Mouse (Mus musculus): ENCODE measurements around the gene Ifitm3. TPM values are rescaled to one million over a fixed set of nuclear protein-coding genes. Genes with fewer than 3 reads are reported as not detected.

Ifitm3 gene
- polyA plus RNA-seq (2015; fragmentation: Nextera tagmentation; extraction: Ambion mirVana): 238 and 246 TPM in 2 replicates

- peak within 1 kb of the TSS; percentile 50 for H3K4me3 ChIP-seq
- peaks cover 29% of the 10 kb centered on the region for H3K4me1 ChIP-seq
- H3K27me3 ChIP-seq: no peaks in the 10 kb centered on the region
- no peaks in the 10 kb centered on the region for H3K36me3 ChIP-seq
- peak; percentile 27; the same call in 1 of the 2 replicates for ATAC-seq (ENCODE audit: borderline replicate concordance, extremely low read depth, low FRiP score, low TSS enrichment)
- peak within 1 kb of the TSS; percentile 65 for H3K4me2 ChIP-seq
- 2% methylated on average over 10 of the region's 10 CpGs for WGBS
- no peaks in the 10 kb centered on the region for H3K9me3 ChIP-seq
- H3K9ac ChIP-seq: peak within 1 kb of the TSS; percentile 46
- H3K27ac ChIP-seq: peak within 1 kb of the TSS; percentile 76
These were observed at the start of gene Ifitm3 for GRCm38 (mm10) chr7:141010593-141010992. TSS of gene Ifitm3 (minus strand) at chr7:141010770.

- no peak for ATAC-seq (ENCODE audit: borderline replicate concordance, extremely low read depth, low FRiP score, low TSS enrichment)
- peaks cover 2% of the 10 kb centered on the region; the same call in 1 of the 2 replicates for H3K36me3 ChIP-seq
- 67% methylated on average over 2 of the region's 2 CpGs for WGBS
- no peaks in the 10 kb centered on the region for H3K9me3 ChIP-seq
- H3K4me3 ChIP-seq: peak overlapping the region; percentile 60
- H3K9ac ChIP-seq: no peak overlapping the region
- H3K27me3 ChIP-seq: peaks cover 21% of the 10 kb centered on the region
- H3K4me2 ChIP-seq: peak overlapping the region; percentile 96
- H3K4me1 ChIP-seq: peaks cover 17% of the 10 kb centered on the region; the same call in 1 of the 2 replicates
- H3K27ac ChIP-seq: no peak overlapping the region
These were observed 49.4 kb upstream of the Ifitm3 start for GRCm38 (mm10) chr7:141059929-141060328.

- H3K9ac ChIP-seq: no peak overlapping the region
- H3K36me3 ChIP-seq: no peaks in the 10 kb centered on the region
- no peak overlapping the region for H3K27ac ChIP-seq
- no peaks in the 10 kb centered on the region for H3K9me3 ChIP-seq
- peaks cover 17% of the 10 kb centered on the region; the same call in 1 of the 2 replicates for H3K4me1 ChIP-seq
- no peak overlapping the region for H3K4me3 ChIP-seq
- ATAC-seq (ENCODE audit: borderline replicate concordance, extremely low read depth, low FRiP score, low TSS enrichment): no peak
- H3K27me3 ChIP-seq: peaks cover 21% of the 10 kb centered on the region
- WGBS: 86% methylated on average over 14 of the region's 14 CpGs
- no peak overlapping the region for H3K4me2 ChIP-seq
These were observed 48.2 kb upstream of the Ifitm3 start for GRCm38 (mm10) chr7:141058601-141059341.

- WGBS: 91% methylated on average over 1 of the region's 1 CpGs
- Histone ChIP-seq H3K4me1 (peaks cover 17% of the 10 kb centered on the region; the same call in 1 of the 2 replicates), H3K36me3 (no peaks in the 10 kb centered on the region), H3K27ac (no peak overlapping the region), H3K27me3 (peaks cover 21% of the 10 kb centered on the region), H3K4me2 (no peak overlapping the region), H3K9ac (no peak overlapping the region), H3K9me3 (no peaks in the 10 kb centered on the region), H3K4me3 (no peak overlapping the region)
- no peak for ATAC-seq (ENCODE audit: borderline replicate concordance, extremely low read depth, low FRiP score, low TSS enrichment)
These were observed 47.0 kb upstream of the Ifitm3 start for GRCm38 (mm10) chr7:141057541-141057940.

GRCm38 (mm10) chr7:141056976-141057375, 46.4 kb upstream of the Ifitm3 start:
- peaks cover 19% of the 10 kb centered on the region for H3K27me3 ChIP-seq
- peaks cover 17% of the 10 kb centered on the region; the same call in 1 of the 2 replicates for H3K4me1 ChIP-seq
- H3K36me3 ChIP-seq: no peaks in the 10 kb centered on the region
- no peaks in the 10 kb centered on the region for H3K9me3 ChIP-seq
- 83% methylated on average over 6 of the region's 6 CpGs for WGBS
- no peak overlapping the region for H3K27ac ChIP-seq
- H3K9ac ChIP-seq: no peak overlapping the region
- H3K4me3 ChIP-seq: no peak overlapping the region
- no peak for ATAC-seq (ENCODE audit: borderline replicate concordance, extremely low read depth, low FRiP score, low TSS enrichment)
- H3K4me2 ChIP-seq: no peak overlapping the region

GRCm38 (mm10) chr7:141055785-141056184, 45.2 kb upstream of the Ifitm3 start:
- Histone ChIP-seq H3K9ac (no peak overlapping the region), H3K36me3 (no peaks in the 10 kb centered on the region), H3K27me3 (peaks cover 9% of the 10 kb centered on the region), H3K27ac (no peak overlapping the region), H3K4me3 (no peak overlapping the region), H3K4me2 (no peak overlapping the region), H3K9me3 (no peaks in the 10 kb centered on the region), H3K4me1 (peaks cover 8% of the 10 kb centered on the region; the same call in 1 of the 2 replicates)
- WGBS: 75% methylated on average over 4 of the region's 4 CpGs
- no peak for ATAC-seq (ENCODE audit: borderline replicate concordance, extremely low read depth, low FRiP score, low TSS enrichment)

GRCm38 (mm10) chr7:141052421-141052820, 41.9 kb upstream of the Ifitm3 start:
- no peaks in the 10 kb centered on the region for H3K36me3 ChIP-seq
- no peak overlapping the region for H3K4me2 ChIP-seq
- peaks cover 7% of the 10 kb centered on the region for H3K4me1 ChIP-seq
- no peak overlapping the region for H3K4me3 ChIP-seq
- no peak overlapping the region for H3K27ac ChIP-seq
- H3K27me3 ChIP-seq: no peaks in the 10 kb centered on the region
- WGBS: 75% methylated on average over 2 of the region's 2 CpGs
- no peak for ATAC-seq (ENCODE audit: borderline replicate concordance, extremely low read depth, low FRiP score, low TSS enrichment)
- no peaks in the 10 kb centered on the region for H3K9me3 ChIP-seq
- no peak overlapping the region for H3K9ac ChIP-seq

GRCm38 (mm10) chr7:141052016-141052415, 41.4 kb upstream of the Ifitm3 start:
- H3K4me1 ChIP-seq: peaks cover 11% of the 10 kb centered on the region
- H3K4me3 ChIP-seq: no peak overlapping the region
- no peak overlapping the region for H3K27ac ChIP-seq
- WGBS: 76% methylated on average over 4 of the region's 4 CpGs
- H3K36me3 ChIP-seq: no peaks in the 10 kb centered on the region
- H3K9me3 ChIP-seq: no peaks in the 10 kb centered on the region
- no peak overlapping the region for H3K4me2 ChIP-seq
- no peak overlapping the region for H3K9ac ChIP-seq
- no peaks in the 10 kb centered on the region for H3K27me3 ChIP-seq
- ATAC-seq (ENCODE audit: borderline replicate concordance, extremely low read depth, low FRiP score, low TSS enrichment): no peak

- no peaks in the 10 kb centered on the region for H3K27me3 ChIP-seq
- no peak overlapping the region for H3K4me3 ChIP-seq
- no peak for ATAC-seq (ENCODE audit: borderline replicate concordance, extremely low read depth, low FRiP score, low TSS enrichment)
- H3K4me2 ChIP-seq: no peak overlapping the region
- no peaks in the 10 kb centered on the region for H3K9me3 ChIP-seq
- H3K4me1 ChIP-seq: peaks cover 12% of the 10 kb centered on the region
- H3K36me3 ChIP-seq: no peaks in the 10 kb centered on the region
- WGBS: 44% methylated on average over 17 of the region's 17 CpGs
- no peak overlapping the region for H3K9ac ChIP-seq
- H3K27ac ChIP-seq: no peak overlapping the region
These were observed 40.6 kb upstream of the Ifitm3 start for GRCm38 (mm10) chr7:141051060-141051685.

- ATAC-seq (ENCODE audit: borderline replicate concordance, extremely low read depth, low FRiP score, low TSS enrichment): no peak
- 58% methylated on average over 2 of the region's 2 CpGs for WGBS
- H3K9me3 ChIP-seq: no peaks in the 10 kb centered on the region
These were observed 38.8 kb upstream of the Ifitm3 start for GRCm38 (mm10) chr7:141049326-141049725.

GRCm38 (mm10) chr7:141048226-141049218, 38.0 kb upstream of the Ifitm3 start:
- peak overlapping the region; percentile 64 for H3K4me2 ChIP-seq
- H3K9me3 ChIP-seq: no peaks in the 10 kb centered on the region
- no peaks in the 10 kb centered on the region for H3K27me3 ChIP-seq
- no peak overlapping the region for H3K9ac ChIP-seq
- H3K4me1 ChIP-seq: peaks cover 12% of the 10 kb centered on the region
- no peaks in the 10 kb centered on the region for H3K36me3 ChIP-seq
- 9% methylated on average over 21 of the region's 21 CpGs for WGBS
- ATAC-seq (ENCODE audit: borderline replicate concordance, extremely low read depth, low FRiP score, low TSS enrichment): peak; percentile 88
- H3K27ac ChIP-seq: peak overlapping the region; percentile 94
- peak overlapping the region; percentile 29 for H3K4me3 ChIP-seq

More at GRCm38 (mm10) chr7:141049326-141049725, 38.8 kb upstream of the Ifitm3 start:
- H3K36me3 ChIP-seq: no peaks in the 10 kb centered on the region
- H3K4me3 ChIP-seq: no peak overlapping the region
- no peak overlapping the region for H3K9ac ChIP-seq
- H3K27me3 ChIP-seq: no peaks in the 10 kb centered on the region
- peaks cover 12% of the 10 kb centered on the region for H3K4me1 ChIP-seq
- H3K4me2 ChIP-seq: no peak overlapping the region
- H3K27ac ChIP-seq: no peak overlapping the region

Data from lung, embryonic 15.5 days (tissue).